Mouse (Mus musculus): Measurements from ENCODE around the gene Selenbp1.

Gene Selenbp1

DNA sequence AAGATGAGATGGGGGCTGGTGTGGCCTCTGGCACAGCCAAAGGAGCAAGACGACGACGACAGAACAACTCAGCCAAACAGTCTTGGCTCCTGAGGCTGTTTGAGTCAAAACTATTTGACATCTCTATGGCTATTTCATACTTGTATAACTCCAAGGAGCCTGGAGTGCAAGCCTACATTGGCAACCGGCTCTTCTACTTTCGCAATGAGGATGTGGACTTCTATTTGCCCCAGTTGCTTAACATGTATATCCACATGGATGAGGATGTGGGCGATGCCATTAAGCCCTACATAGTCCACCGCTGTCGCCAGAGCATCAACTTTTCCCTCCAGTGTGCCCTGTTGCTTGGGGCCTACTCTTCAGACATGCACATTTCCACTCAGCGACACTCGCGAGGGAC lies 51.5 kb downstream of the Selenbp1 start:
- no peak for DNase-seq

- DNase-seq: no peak
Observed at GRCm38 (mm10) chr3:94985513-94985912, 52.7 kb downstream of the Selenbp1 start.

DNA sequence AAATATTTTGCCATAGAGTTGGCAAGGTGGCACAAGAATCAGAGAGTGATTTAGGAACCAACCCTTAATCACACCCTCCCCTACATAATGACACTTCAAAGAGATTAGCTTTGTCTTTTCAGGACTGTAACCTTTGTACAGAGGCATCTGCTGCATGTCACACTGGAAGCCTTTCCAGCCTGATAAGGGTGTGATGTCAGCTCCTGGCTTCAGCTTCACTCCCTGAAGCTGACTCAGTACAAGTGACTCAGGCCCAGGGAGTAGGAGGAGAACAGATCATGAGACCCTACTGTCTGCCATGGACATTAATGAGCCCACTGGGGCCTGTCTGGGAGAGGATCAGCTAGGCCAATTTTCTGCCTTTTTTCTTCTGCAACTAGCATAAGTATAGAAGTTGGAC lies 54.7 kb downstream of the Selenbp1 start:
- DNase-seq: no peak

- DNase-seq: no peak
Observed at GRCm38 (mm10) chr3:94989159-94989761, 56.4 kb downstream of the Selenbp1 start.
